Mouse (Mus musculus): ENCODE results near the gene Ighmbp2. TPM values are rescaled to one million over a fixed set of nuclear protein-coding genes. Genes with fewer than 3 reads are reported as not detected.

Ighmbp2 gene
- total RNA-seq (2023; ENCODE audit: inconsistent age) = 14.1 to 14.8 TPM (median 14.3 TPM) in 4 replicates

DNA sequence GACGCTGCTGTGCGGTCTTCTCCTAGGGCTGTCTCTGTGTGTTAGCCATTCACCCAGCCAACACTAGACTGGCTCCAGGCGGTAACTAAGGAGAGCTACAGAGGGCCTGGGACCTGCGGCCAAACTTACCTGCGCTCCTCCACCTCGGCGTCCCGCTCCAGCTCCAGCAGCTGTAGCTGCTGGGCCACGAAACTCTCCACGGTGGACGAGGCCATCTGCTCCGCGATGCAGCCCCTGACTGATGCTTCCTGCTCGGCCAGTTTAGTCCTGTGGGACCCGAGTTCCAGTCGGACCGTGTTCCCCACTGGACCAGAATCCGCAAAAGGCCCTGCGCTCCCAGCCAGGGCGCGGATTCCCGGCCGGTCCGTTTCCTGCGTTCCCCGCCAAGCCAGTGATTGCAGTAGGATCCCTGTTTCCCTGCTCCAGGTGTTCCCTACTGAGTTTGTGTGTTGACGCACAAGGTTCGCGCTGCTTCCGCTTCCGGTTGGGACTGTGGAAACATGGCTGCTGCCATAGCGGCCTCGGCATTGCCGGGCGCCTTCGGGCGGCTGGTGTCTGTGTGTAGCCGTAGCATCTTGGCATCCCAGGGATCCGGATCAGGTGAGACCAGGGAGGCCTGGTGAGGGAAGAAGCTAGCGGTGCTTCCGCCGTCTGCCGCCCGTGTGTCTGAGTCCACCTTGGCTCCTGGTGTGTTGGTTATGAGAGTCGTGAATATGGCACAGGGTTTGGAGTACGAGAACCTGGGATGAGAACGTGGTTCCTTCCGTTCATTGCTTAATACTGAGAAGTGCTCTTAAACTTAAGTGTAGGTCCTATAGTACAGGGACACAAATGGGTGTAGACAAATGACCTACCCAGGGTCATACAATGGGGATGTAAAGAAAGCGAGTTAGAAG is at the start of gene Ighmbp2, which contains the start of gene Mrpl21:
TSS of gene Ighmbp2 (minus strand) at position 446 of the 896 bp plus-strand sequence.
TSS of gene Mrpl21 (plus strand) at position 330 of the 896 bp plus-strand sequence.

DNA sequence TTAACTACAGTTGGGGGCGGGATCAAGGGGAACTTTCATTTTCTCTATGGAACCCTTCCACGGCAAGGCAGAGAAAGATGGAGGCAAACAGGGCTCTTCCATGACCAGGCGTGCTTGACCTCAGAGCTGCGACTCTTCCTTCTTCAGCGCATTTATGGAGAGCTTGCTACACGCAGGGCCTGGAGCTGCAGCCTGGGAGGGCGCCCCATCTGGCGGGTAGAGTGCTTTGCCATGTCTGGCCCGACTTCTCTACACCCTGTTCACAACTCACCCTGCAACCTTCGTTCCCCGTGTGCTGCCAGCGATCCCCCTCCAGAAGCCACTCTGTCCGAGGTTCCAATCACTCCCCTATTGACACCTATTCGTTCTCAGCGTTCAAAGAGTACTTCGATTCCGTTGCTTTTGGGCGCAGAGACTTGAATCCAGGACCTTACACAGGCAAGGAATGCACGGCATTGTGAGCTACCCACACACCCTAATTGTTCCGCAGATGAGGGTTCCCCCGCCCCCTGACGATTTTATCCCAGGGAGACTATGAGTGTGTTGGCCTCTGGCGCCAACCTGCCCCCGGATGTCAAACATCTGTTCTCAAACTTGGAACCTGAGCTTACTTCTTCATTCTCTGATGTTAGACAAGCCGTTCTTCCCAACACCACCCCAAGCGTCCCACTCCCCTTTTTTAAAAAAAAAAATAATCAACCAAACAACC is 39.6 kb upstream of the Ighmbp2 start, which contains the start of gene Cpt1a:
TSS of gene Cpt1a (plus strand) at position 74 of the 709 bp plus-strand sequence.

Other genes with a start within 250 kb of the Ighmbp2 start
- 35.8 to 46.3 TPM (median 45.6 TPM) in 4 replicates for gene Mrpl21, start 116 bp downstream of the Ighmbp2 start, total RNA-seq (2023; ENCODE audit: inconsistent age)
- 53.1 to 75.5 TPM (median 63.3 TPM) in 4 replicates for gene Cpt1a, start 39.3 kb upstream of the Ighmbp2 start, total RNA-seq (2023; ENCODE audit: inconsistent age)
- gene Tesmin, start 105.8 kb upstream of the Ighmbp2 start, total RNA-seq (2023; ENCODE audit: inconsistent age) = 0.33 to 1.5 TPM (median 0.77 TPM) in 4 replicates
- gene Gal, start 131.5 kb upstream of the Ighmbp2 start, total RNA-seq (2023; ENCODE audit: inconsistent age) = not detected in 4 replicates